Mouse (Mus musculus): ENCODE measurements around the gene Ctdspl.
A peak's percentile ranks its signal among the peaks of the same experiment; 100 is the strongest.

Ctdspl gene

DNA sequence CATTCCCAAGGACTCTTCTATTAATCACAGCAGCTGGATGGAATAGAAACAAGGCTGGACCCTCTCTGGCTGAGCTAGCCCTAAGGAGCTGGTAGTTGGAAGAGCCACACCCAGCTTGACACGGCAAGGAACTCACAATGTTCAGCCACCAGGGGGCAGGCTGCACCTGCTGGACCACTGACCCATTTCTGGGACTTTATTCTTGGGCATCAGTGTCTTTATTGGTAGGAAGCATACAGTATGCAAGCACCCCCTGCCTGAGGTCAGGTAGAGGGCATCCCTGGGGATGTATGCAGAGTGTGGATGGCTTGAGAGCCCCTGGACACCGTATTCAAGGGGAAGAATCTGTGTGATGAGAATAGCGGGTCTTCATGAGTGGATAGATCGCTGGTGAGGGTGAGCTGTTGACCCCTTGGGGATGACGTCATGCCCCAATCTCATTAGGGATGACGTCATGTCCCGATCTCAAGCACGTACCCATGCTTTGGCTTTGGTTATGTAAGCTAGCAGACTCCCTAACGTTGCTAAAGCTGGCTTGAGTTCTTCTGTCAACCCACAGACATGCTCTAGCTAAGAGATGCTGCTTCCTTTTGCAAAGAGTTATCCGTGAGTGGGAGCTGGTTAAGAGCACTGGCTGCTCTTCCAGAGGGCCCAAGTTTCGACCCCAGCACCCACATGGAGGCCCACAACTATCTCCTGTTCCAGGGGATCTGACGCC lies 5.3 kb upstream of the Ctdspl start:
- peak; percentile 81 for DNase-seq (ENCODE audit: low spot score)

DNA sequence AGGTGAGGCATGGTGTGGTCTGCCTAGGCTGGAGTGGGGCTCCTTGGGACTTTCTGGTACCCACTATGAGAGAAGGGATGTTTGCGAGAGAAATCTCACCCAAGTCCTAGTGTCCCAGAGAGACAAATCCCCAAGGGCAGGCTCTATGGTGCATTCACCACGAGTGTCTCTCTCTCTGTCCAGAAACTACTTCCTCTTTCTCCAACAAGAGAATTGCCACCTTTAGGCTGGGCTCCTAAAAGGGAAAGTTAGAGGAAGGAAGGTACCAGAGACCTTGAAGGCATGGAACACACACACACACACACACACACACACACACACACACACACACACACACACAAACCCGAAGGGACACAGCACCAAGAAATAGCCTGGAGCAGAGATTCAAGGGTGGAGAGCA lies 4.3 kb upstream of the Ctdspl start:
- no peak for DNase-seq (ENCODE audit: low spot score)

DNA sequence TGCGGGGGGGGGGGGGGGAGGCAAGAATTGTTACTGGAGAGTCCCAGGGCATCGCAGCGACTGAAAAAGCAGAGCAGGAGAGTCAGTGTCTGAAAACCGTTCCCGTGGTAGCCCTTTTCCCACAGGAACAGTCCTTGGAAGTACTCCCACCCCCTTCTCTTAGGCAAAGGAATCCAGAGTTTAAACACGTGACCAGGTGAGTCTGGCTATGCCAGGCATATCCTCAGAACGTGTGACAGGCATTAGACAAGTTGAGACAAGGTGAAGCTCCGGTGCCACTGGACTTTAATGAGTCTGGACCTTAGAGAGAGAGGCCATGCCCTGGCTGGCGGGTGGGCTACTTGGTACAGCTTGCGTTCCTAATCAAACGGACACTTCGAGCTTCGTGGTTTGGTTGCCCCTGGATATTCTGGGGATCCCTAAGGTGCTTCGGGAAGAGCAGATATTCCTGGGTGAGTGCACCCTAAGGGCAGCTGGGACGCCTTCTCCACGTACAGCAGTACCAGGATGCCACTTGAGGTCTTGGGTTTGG lies 1.6 kb upstream of the Ctdspl start:
- DNase-seq (ENCODE audit: low spot score), result no peak

DNA sequence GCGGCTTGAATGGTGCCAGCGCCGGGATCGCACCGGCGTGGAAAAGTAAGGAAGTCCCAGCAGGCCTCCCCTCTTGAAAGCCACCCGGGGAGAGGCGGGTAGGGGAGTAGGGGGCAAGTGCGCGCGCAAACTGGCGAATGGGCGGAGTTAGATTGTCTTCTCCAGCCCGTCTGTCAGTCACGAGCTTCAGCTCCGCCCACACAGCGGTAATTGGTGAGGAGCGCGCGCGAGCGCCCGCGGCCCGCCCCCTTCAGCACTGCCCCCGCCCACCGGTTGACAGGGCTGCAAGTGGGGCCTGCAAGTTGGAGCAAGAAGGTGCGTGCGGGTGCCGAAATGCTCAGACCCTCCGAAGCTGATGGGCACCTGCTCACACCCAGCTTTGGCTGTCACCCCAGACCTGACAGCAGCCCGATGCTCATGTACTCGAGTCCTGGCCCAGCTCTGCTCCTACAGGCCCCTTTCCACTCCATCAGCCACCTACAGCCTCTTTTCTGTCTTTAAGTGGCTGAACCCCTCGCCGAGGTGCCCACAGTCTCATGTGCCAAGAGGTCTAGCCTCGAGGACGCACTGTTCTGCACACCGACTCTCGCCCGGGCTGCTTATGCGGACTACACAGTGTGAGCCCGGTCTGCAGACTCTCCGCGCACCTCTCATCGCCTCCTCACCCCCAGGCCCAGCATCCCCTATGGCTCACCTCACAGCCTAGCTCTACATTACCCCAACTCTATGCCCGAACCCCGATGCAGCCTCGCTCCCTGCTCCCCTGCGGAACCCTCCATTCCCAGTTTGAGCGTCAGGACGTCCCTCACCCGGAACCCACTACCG lies 755 bp upstream of the Ctdspl start:
- DNase-seq (ENCODE audit: low spot score), result peak; percentile 96

- DNase-seq (ENCODE audit: low spot score), result no peak
Observed at GRCm38 (mm10) chr9:118926688-118927321, 552 bp downstream of the Ctdspl start.

- DNase-seq (ENCODE audit: low spot score), result no peak
Observed at GRCm38 (mm10) chr9:118927501-118927900, 1.2 kb downstream of the Ctdspl start.

GRCm38 (mm10) chr9:118928007-118928406 lies 1.8 kb downstream of the Ctdspl start:
- no peak for DNase-seq (ENCODE audit: low spot score)

- DNase-seq (ENCODE audit: low spot score), result no peak
Observed at GRCm38 (mm10) chr9:118928656-118929055, 2.4 kb downstream of the Ctdspl start.

- no peak for DNase-seq (ENCODE audit: low spot score)
Observed at GRCm38 (mm10) chr9:118930611-118931010, 4.4 kb downstream of the Ctdspl start.

GRCm38 (mm10) chr9:118933800-118934199 lies 7.5 kb downstream of the Ctdspl start:
- no peak for DNase-seq (ENCODE audit: low spot score)

- DNase-seq (ENCODE audit: low spot score), result no peak
Observed at GRCm38 (mm10) chr9:118934319-118934718, 8.1 kb downstream of the Ctdspl start.

DNA sequence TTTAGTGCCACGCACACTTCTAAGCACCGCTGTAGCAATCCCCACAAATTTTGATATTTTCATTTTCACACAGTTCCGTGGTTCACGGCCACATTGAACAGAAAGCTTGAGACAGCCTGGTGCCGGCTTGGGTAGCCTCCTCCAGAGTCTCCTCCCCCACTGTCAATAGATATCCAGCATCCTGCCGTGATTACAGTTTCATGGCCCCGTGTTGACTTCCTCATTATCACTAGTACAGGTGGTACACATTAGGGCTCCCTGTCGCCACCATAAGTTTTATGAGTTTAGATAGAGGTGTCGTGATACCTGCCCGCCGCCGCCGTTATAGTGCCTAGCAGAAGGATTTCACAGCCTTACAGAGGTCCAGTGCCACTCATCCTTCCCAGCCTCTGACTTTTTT lies 8.8 kb downstream of the Ctdspl start:
- DNase-seq (ENCODE audit: low spot score), result no peak

- no peak for DNase-seq (ENCODE audit: low spot score)
Observed at GRCm38 (mm10) chr9:118936071-118936470, 9.8 kb downstream of the Ctdspl start.

GRCm38 (mm10) chr9:118937515-118937914 lies 11.3 kb downstream of the Ctdspl start:
- DNase-seq (ENCODE audit: low spot score), result no peak

- peak; percentile 59 for DNase-seq (ENCODE audit: low spot score)
Observed at GRCm38 (mm10) chr9:118939410-118939809, 13.2 kb downstream of the Ctdspl start.

GRCm38 (mm10) chr9:118939831-118940230 lies 13.6 kb downstream of the Ctdspl start:
- DNase-seq (ENCODE audit: low spot score), result no peak

- no peak for DNase-seq (ENCODE audit: low spot score)
Observed at GRCm38 (mm10) chr9:118940591-118941207, 14.4 kb downstream of the Ctdspl start.

GRCm38 (mm10) chr9:118942030-118942429 lies 15.8 kb downstream of the Ctdspl start:
- DNase-seq (ENCODE audit: low spot score), result no peak

GRCm38 (mm10) chr9:118943941-118944340 lies 17.7 kb downstream of the Ctdspl start:
- DNase-seq (ENCODE audit: low spot score), result no peak

DNA sequence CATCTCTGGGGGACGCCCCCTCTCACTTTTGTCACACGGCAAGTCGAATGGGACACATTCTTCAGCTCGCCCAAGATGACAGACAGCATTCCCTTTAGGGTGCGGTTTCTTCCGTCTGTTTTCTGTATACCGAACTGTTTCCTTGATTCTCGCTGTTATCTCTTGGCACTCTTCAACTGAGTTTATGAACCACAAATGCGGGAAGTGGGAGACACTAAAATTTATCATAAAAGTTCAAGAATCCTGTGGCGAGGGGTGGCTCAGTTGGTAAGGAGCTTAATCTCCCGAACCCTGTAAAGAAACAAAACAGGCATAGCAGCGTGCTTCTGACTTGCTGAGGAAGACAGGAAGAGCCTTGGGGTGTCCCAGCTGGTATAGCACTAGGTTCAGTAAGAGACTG lies 18.1 kb downstream of the Ctdspl start:
- no peak for DNase-seq (ENCODE audit: low spot score)

GRCm38 (mm10) chr9:118948486-118948885 lies 22.2 kb downstream of the Ctdspl start:
- DNase-seq (ENCODE audit: low spot score), result peak; percentile 62

DNA sequence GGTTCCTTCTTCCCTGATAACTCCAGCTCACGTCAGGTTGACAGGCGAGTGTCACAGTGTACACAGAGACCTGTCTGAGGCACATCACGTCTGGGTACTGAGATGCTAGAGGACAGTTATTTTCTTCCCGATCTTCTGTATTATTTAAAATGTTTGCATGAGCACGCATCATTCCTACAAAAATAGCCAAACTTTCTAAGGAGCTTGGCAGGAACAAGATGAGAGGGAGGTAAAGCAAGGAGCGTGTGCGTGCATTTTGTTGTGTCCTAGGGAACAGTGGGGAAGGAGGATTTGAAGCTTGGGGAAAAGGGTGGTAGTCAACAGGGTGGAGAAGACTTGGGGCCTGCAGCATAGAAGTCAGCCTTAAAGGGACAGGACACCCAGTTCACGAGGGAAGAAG lies 22.9 kb downstream of the Ctdspl start:
- DNase-seq (ENCODE audit: low spot score), result no peak

Measured in lung, postnatal 25 days (tissue).